Mouse (Mus musculus): ENCODE data around the gene Gm4952.

Gm4952 gene

DNA sequence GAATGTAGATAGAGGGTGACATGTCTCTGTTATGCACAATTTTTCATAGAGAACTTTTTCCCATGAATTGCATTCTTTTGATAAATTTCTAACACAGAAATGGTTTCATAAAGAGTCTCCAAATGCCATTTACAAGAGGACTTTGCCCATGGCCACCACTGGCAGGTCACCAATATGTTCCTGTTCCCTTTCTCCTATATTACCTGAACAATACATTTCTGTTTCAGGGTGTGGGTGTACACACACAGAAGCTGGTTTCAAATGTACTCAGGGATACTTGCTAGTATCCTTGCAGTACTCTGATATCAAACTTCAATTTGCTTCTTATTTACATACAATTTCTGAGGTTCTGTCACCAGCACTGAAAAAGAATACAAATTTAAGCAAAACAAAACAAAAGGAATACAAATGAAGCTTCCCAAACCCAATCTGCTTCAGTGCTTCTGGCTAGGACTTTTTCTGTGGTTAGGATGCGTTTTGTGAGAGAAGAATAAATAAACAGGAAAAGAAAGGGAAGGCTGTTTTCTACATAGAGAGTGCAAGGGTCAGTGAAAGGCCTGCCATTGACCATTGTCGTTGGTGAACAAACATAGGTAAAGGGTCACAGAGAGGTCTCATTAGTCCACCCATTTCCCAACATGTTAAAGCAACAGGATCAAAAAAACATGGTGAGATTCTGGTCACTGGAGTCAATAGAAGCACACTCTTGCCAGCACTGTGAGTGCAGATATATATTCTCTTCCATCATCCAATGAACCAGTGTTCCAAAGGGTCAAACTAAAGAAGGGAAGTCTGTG, 1.1 kb downstream of the Gm4952 start:
- no peak for DNase-seq

- peak; percentile 95 for DNase-seq
Measured at GRCm38 (mm10) chr19:12608336-12608735, 8.6 kb downstream of the Gm4952 start.

DNA sequence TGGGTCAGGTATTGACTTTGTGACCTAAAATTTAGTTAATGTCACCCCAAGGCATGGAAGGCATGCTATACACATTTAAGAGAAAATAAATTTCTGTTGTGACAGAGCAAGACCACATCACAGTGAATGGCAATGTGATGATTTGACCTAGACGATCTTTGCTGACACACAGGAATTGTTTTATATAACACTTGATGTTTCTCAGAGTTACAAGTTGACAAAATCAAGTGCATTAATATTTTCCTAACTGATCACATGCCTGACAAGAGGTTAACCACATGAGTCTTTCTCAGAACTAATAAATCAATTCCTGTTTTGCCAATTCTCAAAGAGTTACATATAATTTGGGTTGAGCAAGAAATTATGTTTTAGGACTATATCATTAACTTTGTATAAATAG, 13.9 kb downstream of the Gm4952 start:
- peak; percentile 73 for DNase-seq

DNA sequence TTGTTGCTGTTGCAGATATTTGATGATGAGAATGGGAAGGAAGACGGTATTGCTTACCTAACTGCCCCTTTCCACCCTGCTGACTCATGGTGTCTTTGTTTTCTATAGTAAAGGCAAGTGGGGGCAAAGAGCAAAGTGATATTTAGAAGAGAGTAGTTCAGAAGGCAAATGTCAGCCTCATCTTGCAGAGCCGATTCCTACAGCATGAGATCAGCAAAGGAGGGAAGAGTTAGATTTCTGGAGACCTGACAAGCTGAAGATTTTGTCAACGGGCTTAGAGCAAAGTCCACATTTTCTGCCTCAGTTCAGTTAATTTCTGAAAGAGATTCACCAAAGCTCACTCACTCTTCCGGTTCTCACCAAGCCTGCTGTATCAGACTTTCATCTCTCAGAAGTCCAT, 33.4 kb downstream of the Gm4952 start, which contains the start of gene Glyat:
TSS of gene Glyat (plus strand) at position 133 of the 400 bp plus-strand sequence.
- peak; percentile 89 for DNase-seq

DNA sequence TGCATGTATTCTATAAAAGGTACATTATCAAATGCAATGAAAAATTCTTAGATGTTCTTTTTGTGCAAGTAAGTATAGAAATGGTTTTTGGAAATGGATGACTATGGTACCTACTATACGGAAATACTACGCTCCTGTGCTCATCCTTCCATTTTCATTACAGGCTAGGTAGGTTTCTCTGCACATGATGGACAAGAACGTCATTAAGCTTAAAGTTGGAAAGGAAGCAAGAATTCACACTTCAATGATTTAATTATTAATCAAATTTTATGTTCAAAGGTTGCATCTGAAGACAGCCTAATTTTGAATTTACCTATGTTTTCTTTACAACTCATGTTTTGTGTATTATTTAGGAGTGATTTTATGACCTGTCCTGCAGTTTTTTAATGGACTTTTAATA, 34.5 kb downstream of the Gm4952 start:
- DNase-seq, result peak; percentile 53

DNA sequence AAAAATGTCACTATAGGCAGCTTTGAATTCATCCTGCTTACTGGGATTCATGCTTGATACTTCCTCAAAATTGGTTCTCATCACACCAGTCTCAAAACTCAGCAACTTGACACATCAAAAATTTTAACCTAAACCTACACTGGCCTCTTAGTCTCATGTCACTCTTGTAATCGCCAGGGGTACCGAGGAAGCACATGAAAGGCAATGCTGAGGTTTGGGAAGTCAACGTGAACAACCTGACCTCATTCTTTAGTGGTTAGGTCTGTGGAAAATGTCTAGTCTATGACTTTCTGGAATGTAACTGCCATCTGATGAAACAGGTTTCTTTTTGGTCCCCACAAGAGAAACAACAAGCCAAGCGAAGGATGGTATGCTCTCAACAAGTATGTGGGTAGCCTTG, 35.2 kb downstream of the Gm4952 start:
- no peak for DNase-seq

- no peak for DNase-seq
Measured at GRCm38 (mm10) chr19:12636863-12637262, 37.1 kb downstream of the Gm4952 start.

DNA sequence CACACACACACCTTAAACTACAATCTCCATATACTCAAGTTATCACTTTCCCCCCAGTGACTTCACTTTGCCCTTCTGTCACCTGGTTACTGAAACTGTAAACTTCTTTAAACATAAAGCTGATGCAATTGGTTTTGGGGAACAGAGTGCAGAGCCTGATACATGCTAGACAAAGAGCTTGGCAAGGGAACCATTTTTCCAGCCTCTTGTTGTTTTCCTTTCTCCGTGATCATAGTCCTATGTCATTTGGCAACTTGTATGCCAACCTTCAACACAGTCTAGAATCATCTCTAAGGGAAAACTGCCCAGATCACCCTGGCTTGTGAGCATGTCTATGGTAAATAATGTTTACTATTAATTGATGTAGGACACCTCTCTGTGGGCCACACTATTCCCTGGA, 38.3 kb downstream of the Gm4952 start:
- DNase-seq, result peak; percentile 34

DNA sequence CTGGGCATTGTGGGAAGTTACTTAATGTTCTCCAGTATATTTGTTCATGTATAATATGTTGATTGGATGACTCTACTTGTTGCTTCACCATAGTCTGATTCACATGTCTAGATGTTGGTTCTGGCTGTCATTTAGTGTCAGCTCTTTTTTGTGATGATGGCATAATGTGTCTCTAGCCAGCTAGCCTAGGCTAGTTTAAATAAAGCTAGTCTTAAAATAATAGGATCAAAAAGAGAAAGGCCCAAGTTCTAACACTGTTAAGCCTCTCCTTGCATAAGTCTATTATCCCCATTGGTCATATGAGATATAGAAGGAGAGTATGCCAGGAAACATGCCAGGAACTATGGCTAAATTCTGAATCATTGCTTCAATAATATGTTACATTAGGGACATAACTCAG, 49.7 kb downstream of the Gm4952 start:
- no peak for DNase-seq

DNA sequence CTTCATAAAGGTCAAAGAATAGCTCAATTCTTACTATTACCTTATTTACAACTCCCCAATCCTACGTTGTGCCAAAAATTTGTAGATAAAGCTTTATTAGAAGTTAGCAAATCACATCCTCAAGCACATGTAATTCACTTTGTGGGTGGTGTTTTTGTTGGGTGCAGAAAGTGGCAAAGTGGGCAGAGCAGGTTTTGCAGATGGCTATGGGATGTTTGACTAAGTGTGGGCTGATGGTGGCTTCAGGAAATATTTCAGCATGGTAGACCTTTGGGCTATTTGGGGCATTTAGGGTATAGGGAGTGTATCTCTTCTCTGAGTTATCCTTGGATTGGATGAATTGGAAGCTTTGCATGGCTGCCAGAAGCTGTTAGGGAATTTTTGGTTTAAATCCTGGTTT, 66.4 kb downstream of the Gm4952 start:
- DNase-seq, result no peak

GRCm38 (mm10) chr19:12668601-12669000, 68.8 kb downstream of the Gm4952 start:
- peak; percentile 62 for DNase-seq

DNA sequence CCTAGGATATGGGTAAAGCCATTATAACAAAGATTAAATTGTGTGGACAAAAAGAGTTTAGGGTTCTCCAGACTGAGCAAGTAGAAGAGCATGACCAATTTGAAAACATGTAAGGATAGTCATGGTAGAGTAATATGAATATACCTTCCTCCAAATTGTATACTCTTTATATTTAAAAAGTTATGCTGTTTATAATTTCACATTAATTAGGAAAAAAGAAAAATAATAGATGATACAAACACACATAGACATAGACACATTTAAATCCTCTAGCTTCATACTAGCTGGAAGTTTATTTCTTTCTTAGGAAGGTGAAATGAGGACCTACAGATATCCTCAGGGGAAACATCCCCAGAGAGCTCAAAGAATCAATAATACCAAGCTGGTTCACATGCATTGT, 70.4 kb downstream of the Gm4952 start, which contains the start of gene Olfr1442:
TSS of gene Olfr1442 (plus strand) at position 301 of the 400 bp plus-strand sequence.
- DNase-seq, result no peak

GRCm38 (mm10) chr19:12671051-12671450, 71.3 kb downstream of the Gm4952 start:
- DNase-seq, result no peak

DNA sequence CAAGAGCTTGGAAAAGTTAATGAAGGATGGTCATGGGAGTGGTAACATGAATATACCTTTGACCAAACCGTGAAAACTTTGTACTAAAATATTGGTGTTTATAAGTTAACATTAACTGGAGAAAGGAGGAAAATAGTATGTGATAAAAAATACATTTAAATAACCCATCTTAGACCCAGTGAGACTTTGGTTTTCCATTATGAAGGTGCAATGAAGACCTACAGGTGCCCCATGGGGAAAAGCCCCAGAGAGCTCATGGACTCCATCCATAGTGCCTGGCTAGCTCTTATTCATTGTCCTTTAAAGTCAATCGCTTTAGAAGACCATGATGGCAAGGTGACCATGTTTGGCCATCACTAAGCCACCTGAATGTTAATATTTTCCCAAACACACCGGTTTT, 78.0 kb downstream of the Gm4952 start, which contains the start of gene Olfr1443:
TSS of gene Olfr1443 (plus strand) at position 301 of the 400 bp plus-strand sequence.
- no peak for DNase-seq

Measured in kidney, adult 9 months (tissue).